Mouse (Mus musculus) kidney, adult 2 months (tissue): ENCODE data around the gene Nup54. TPM values are rescaled to one million over a fixed set of nuclear protein-coding genes. Genes with fewer than 3 reads are reported as not detected.

Source experiments
- DNase-seq: peaks from one replicate; pipeline ENCODE4 v3.0.0; 2021
- H3K27ac ChIP-seq: fragments of 200-500 bp; 2 replicates; pipeline ENCODE4 v1.5.1; 2012; ENCODE audit warnings: low read depth, low read length, control low read depth, inconsistent platforms; ENCODE audit not compliant: insufficient read depth
- H3K27me3 ChIP-seq: fragments of 200-500 bp; replicated peaks from 2 replicates; pipeline ENCODE4 v1.6.1; 2012; ENCODE audit warnings: mild to moderate bottlenecking, moderate library complexity, low read length, inconsistent platforms; ENCODE audit not compliant: control insufficient read depth, insufficient read depth
- H3K36me3 ChIP-seq: fragments of 200-500 bp; 2 replicates; pipeline ENCODE4 v1.6.1; 2012; ENCODE audit warnings: mild to moderate bottlenecking, moderate library complexity, low read length, inconsistent platforms; ENCODE audit not compliant: control insufficient read depth, insufficient read depth
- H3K4me1 ChIP-seq: fragments of 200-500 bp; 2 replicates; pipeline ENCODE4 v1.6.1; 2011; ENCODE audit warnings: low read length; ENCODE audit not compliant: control insufficient read depth, insufficient read depth
- H3K4me3 ChIP-seq: fragments of 200-500 bp; 2 replicates; pipeline ENCODE4 v1.5.1; 2011; ENCODE audit warnings: mild to moderate bottlenecking, low read depth, low read length, control low read depth; ENCODE audit not compliant: insufficient read depth
- CTCF ChIP-seq: fragments of 200-500 bp; conservative IDR thresholded peaks from 2 replicates; pipeline ENCODE4 v1.5.1; 2011; ENCODE audit warnings: low read depth, mild to moderate bottlenecking, control low read depth, low read length, moderate library complexity, mixed read lengths; ENCODE audit not compliant: insufficient read depth, insufficient read length
- POLR2A ChIP-seq: fragments of 200-500 bp; IDR thresholded peaks from one replicate; pipeline ENCODE4 v1.6.1; 2011; ENCODE audit warnings: low read depth, low read length, control low read depth
- WGBS: fragments of 180-500 bp; shearing (Covaris S2); methylation state at CpG from one replicate; pipeline ENCODE4 v1.1.7; 2018; 5-methylcytosine and 5-hydroxymethylcytosine counted together
- polyA plus RNA-seq: library from polyadenylated mRNA; depleted of rRNA; stranded (reverse); fragments of >200 nt; gene quantifications from 2 replicates; pipeline ENCODE4 v1.2.3, GENCODE M21; 2012

Nup54 gene
- polyA plus RNA-seq, 1 experiment: 14.8 TPM

DNA sequence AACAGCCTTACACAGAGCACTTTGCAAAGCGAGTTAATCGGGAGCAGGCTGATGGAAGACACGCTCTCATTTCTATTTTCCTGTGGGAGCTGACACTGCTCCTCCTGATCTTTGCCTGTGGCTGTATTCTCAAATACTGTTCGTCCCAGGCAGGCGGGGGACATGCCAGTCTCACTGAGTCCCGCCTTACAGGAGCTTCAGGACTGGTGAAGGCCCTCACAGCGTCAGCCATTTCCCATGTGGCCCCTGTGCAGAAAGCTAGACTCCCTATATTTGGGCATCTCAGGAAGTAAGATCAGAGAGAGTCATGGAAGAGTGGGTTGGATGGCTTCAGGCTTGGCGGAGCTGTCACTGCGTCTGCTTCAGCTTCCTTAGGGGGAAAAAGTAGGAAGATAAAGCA, 32.2 kb downstream of the Nup54 start:
- no peak for DNase-seq

DNA sequence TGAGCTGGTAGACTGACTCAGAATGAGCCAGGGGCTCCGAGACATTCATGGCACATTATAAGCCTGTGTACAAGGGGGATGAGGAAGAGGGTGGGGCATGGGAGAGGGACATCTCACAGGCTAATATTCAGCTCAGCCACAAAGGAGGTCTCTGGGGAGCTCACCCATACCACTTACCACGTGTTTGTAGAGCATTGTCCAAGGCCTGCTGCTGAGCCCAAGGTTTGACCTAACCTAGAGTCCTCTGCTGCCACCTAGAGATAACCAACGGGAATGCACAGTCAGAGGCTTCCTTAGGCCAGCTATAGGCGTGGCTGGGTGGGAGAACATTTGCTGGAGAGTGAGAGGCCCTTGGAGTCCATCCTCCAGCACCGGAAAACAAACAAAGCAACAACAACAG, 36.9 kb downstream of the Nup54 start:
- TF ChIP-seq CTCF (peak; percentile 98), POLR2A (no peak)
- 15% methylated on average over 5 of the region's 5 CpGs for WGBS
- peak; percentile 85 for DNase-seq

More for the DNA sequence above, 32.2 kb downstream of the Nup54 start:
- Histone ChIP-seq H3K27me3 (no peaks in the 10 kb centered on the region), H3K27ac (no peak overlapping the region), H3K36me3 (no peaks in the 10 kb centered on the region), H3K4me3 (no peak overlapping the region), H3K4me1 (no peaks in the 10 kb centered on the region)
- TF ChIP-seq POLR2A: no peak
- no peak for TF ChIP-seq CTCF
- WGBS: 63% methylated on average over 9 of the region's 9 CpGs

DNA sequence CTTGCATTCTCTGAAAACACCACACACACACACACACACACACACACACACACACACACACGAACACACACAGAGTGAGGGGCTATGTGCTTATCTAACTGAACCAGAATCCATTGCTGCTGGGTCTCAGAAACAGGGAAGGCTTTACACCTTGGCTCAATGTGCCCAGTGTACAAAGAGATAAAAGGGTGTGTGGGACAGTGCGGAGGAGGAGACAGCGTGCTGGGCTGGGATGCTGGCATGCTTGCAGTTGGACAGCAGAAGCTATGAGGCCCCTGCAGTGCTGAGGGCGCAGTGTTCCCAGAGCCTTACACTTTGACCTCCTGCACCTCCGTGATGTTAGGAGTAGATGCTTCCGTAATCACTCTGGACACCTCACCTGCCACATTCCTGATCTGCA, 38.5 kb downstream of the Nup54 start:
- H3K27ac ChIP-seq: no peak overlapping the region
- TF ChIP-seq CTCF: no peak
- TF ChIP-seq POLR2A: no peak
- DNase-seq: no peak
- H3K4me1 ChIP-seq: no peaks in the 10 kb centered on the region
- no peak overlapping the region for H3K4me3 ChIP-seq
- 0 out of 2 replicates have a peak, but pooled peaks cover 1% of the 10 kb centered on the region for H3K27me3 ChIP-seq
- H3K36me3 ChIP-seq: no peaks in the 10 kb centered on the region
- 75% methylated on average over 6 of the region's 6 CpGs for WGBS

More for the DNA sequence above, 36.9 kb downstream of the Nup54 start:
- H3K4me1 ChIP-seq: no peaks in the 10 kb centered on the region
- no peaks in the 10 kb centered on the region for H3K36me3 ChIP-seq
- no peaks in the 10 kb centered on the region for H3K27me3 ChIP-seq
- no peak overlapping the region for H3K4me3 ChIP-seq
- H3K27ac ChIP-seq: no peak overlapping the region

DNA sequence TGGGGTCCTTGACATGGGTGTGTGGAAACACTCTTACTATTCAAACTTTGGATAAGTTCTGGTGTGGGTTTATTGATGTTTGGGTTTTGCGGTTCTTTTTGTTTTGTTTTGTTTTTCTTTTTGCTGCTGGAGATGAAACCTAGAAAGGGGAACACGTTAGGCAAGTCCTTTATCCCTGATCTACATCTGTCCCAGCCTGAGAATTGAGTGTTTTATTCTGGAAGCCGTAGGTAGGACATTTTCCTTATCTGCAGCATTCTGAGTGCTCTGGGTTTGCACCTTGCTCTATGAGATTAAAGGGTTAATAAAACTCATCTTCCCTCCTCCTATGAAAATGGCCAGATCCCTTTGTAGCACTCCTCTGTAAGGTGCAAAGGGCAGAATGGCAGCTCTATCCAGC, 39.3 kb downstream of the Nup54 start:
- no peaks in the 10 kb centered on the region for H3K36me3 ChIP-seq
- H3K27me3 ChIP-seq: 0 out of 2 replicates have a peak, but pooled peaks cover 1% of the 10 kb centered on the region
- WGBS: 86% methylated on average over 3 of the region's 3 CpGs
- no peak overlapping the region for H3K27ac ChIP-seq
- no peaks in the 10 kb centered on the region for H3K4me1 ChIP-seq
- no peak for DNase-seq
- H3K4me3 ChIP-seq: no peak overlapping the region
- TF ChIP-seq POLR2A: no peak
- no peak for TF ChIP-seq CTCF

DNA sequence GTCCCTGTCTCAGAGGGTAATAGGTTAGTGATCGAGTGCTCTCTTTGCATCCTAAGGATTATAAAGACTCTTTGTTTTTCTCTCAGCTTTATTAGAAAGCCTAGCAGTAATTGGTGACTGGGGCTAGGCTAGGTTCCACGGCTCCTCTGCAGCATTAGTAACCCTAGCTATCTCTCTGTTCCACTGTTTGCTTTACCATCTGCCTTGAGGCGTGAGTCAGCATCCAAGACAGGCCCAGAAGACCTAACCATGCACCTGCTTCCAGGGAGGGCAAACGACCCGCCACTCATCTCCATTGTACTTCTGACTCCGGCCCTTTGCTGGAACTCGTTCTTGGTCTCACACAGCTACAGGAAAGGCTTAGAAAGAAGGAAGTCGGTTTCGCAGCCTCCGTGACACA, 41.2 kb downstream of the Nup54 start:
- Histone ChIP-seq H3K27ac (no peak overlapping the region), H3K27me3 (0 out of 2 replicates have a peak, but pooled peaks cover 1% of the 10 kb centered on the region), H3K36me3 (no peaks in the 10 kb centered on the region), H3K4me1 (no peaks in the 10 kb centered on the region), H3K4me3 (no peak overlapping the region)
- no peak for DNase-seq
- 67% methylated on average over 10 of the region's 10 CpGs for WGBS
- TF ChIP-seq CTCF (no peak), POLR2A (no peak)

DNA sequence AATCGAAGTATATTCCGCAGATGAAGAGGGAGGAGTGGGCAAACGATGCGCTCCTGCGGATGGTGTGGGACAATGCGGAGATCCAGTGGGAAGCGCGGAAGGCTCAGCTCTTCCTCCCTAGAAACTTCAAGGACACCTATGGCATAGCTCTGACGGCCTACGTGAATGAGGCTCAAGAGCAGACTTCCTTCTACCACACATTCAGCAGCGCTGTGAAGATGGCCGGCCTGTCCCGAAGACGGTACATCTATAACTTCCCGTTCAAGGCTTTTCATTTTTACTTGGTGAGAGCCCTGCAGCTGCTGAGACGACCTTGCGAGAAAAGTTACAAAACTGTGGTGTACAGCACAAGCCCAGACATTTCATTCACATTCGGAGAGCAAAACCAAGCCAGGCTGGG, 42.5 kb downstream of the Nup54 start:
- Histone ChIP-seq H3K4me1 (no peaks in the 10 kb centered on the region), H3K4me3 (peak overlapping the region; percentile 19; the same call in 1 of the 2 replicates), H3K27me3 (0 out of 2 replicates have a peak, but pooled peaks cover 1% of the 10 kb centered on the region), H3K36me3 (no peaks in the 10 kb centered on the region), H3K27ac (no peak overlapping the region)
- DNase-seq: no peak
- TF ChIP-seq POLR2A (no peak), CTCF (no peak)
- WGBS: 57% methylated on average over 18 of the region's 18 CpGs

DNA sequence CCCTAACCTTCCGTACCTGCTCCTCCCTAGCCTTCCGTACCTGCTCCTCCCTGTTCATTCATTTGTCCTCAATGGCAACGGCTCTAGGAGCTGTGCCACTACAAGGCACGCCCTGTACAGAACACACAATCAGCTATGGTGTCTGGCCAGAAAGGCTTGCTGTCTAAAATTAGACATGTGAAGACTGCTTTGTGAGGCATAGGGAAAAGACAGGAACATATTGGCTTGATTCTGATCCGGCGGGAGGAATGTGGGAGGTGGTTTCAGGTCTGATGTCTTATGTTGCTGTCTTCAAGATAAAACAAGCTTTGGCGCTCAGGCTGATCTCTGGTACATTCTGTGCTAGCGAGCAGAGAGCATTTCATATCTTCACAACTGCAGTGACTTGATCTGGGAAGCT, 44.4 kb downstream of the Nup54 start:
- TF ChIP-seq POLR2A (no peak), CTCF (no peak)
- 0 out of 2 replicates have a peak, but pooled peaks cover 1% of the 10 kb centered on the region for H3K27me3 ChIP-seq
- no peak overlapping the region for H3K27ac ChIP-seq
- no peak overlapping the region for H3K4me3 ChIP-seq
- DNase-seq: no peak
- 61% methylated on average over 8 of the region's 8 CpGs for WGBS
- H3K36me3 ChIP-seq: no peaks in the 10 kb centered on the region
- H3K4me1 ChIP-seq: no peaks in the 10 kb centered on the region
